Mouse (Mus musculus): Measurements from ENCODE around the gene Inpp5d.
A peak's percentile ranks its signal among the peaks of the same experiment; 100 is the strongest.

The Inpp5d gene

GRCm38 (mm10) chr1:87709020-87709419, 88.9 kb downstream of the Inpp5d start:
- no peak for DNase-seq (ENCODE audit: low spot score)

GRCm38 (mm10) chr1:87709661-87710270, 89.7 kb downstream of the Inpp5d start:
- DNase-seq (ENCODE audit: low spot score): no peak

GRCm38 (mm10) chr1:87711938-87712613, 92.0 kb downstream of the Inpp5d start:
- no peak for DNase-seq (ENCODE audit: low spot score)

- no peak for DNase-seq (ENCODE audit: low spot score)
These were observed 92.5 kb downstream of the Inpp5d start for GRCm38 (mm10) chr1:87712614-87712971.

GRCm38 (mm10) chr1:87721382-87721781, 101.3 kb downstream of the Inpp5d start:
- DNase-seq (ENCODE audit: low spot score): no peak

- DNase-seq (ENCODE audit: low spot score): no peak
These were observed 102.0 kb downstream of the Inpp5d start for GRCm38 (mm10) chr1:87722081-87722480.

GRCm38 (mm10) chr1:87723351-87723750, 103.2 kb downstream of the Inpp5d start:
- no peak for DNase-seq (ENCODE audit: low spot score)

- DNase-seq (ENCODE audit: low spot score): no peak
These were observed 109.0 kb downstream of the Inpp5d start for GRCm38 (mm10) chr1:87729070-87729469.

- no peak for DNase-seq (ENCODE audit: low spot score)
These were observed 109.7 kb downstream of the Inpp5d start for GRCm38 (mm10) chr1:87729850-87730249.

- no peak for DNase-seq (ENCODE audit: low spot score)
These were observed 110.2 kb downstream of the Inpp5d start for GRCm38 (mm10) chr1:87730271-87730670.

- no peak for DNase-seq (ENCODE audit: low spot score)
These were observed 113.1 kb downstream of the Inpp5d start for GRCm38 (mm10) chr1:87733212-87733611.

GRCm38 (mm10) chr1:87734153-87734552, 114.0 kb downstream of the Inpp5d start:
- no peak for DNase-seq (ENCODE audit: low spot score)

- no peak for DNase-seq (ENCODE audit: low spot score)
These were observed 120.6 kb downstream of the Inpp5d start for GRCm38 (mm10) chr1:87740584-87741290.

- DNase-seq (ENCODE audit: low spot score): no peak
These were observed 129.4 kb downstream of the Inpp5d start for GRCm38 (mm10) chr1:87749360-87749973.

- peak; percentile 64 for DNase-seq (ENCODE audit: low spot score)
These were observed 135.7 kb downstream of the Inpp5d start, which contains the start of gene Atg16l1 for GRCm38 (mm10) chr1:87755641-87756470. Gene Atg16l1, plus strand, starts transcription at chr1:87755870.

- no peak for DNase-seq (ENCODE audit: low spot score)
These were observed 143.7 kb downstream of the Inpp5d start for GRCm38 (mm10) chr1:87763821-87764220.

- no peak for DNase-seq (ENCODE audit: low spot score)
These were observed 145.6 kb downstream of the Inpp5d start for GRCm38 (mm10) chr1:87765741-87766140.

GRCm38 (mm10) chr1:87766233-87766632, 146.1 kb downstream of the Inpp5d start:
- no peak for DNase-seq (ENCODE audit: low spot score)

- DNase-seq (ENCODE audit: low spot score): no peak
These were observed 149.2 kb downstream of the Inpp5d start for GRCm38 (mm10) chr1:87769263-87769662.

Measured in urinary bladder, postnatal 10 days (tissue).